Mouse (Mus musculus) ES-E14 (cell line): Measurements from ENCODE around the gene Polr1d. TPM values are rescaled to one million over a fixed set of nuclear protein-coding genes. Genes with fewer than 3 reads are reported as not detected.

Experiments used
- DNase-seq: peaks from one replicate; pipeline ENCODE4 v3.0.0-alpha.2; 2013; ENCODE audit warnings: low read depth, low spot score
- H3K27ac ChIP-seq: 2 replicates; pipeline ENCODE4 v1.5.1; 2012; ENCODE audit warnings: low read depth, mild to moderate bottlenecking, low read length, moderate library complexity, mixed read lengths; ENCODE audit not compliant: poor library complexity, insufficient read depth, severe bottlenecking
- H3K36me3 ChIP-seq: 2 replicates; pipeline ENCODE4 v1.6.1; 2012; ENCODE audit warnings: mild to moderate bottlenecking, low read length, moderate library complexity, mixed read lengths; ENCODE audit not compliant: control insufficient read depth, poor library complexity, insufficient read depth, severe bottlenecking
- H3K4me1 ChIP-seq, 2 experiments: fragments of 150-350 bp in 1 of 2; sonication (generic) in 1 of 2; 2 replicates each; pipeline ENCODE4 v1.6.1; 2012; ENCODE audit warnings: low read length in 2 of 2, mild to moderate bottlenecking in 1 of 2, mixed read lengths in 1 of 2; ENCODE audit not compliant: control insufficient read depth in 2 of 2, insufficient read depth in 2 of 2, poor library complexity in 1 of 2
- H3K4me3 ChIP-seq, 2 experiments: fragments of 150-350 bp in 1 of 2; sonication (generic) in 1 of 2; 2 replicates each; pipeline ENCODE4 v1.5.1; 2012; ENCODE audit warnings: low read length in 2 of 2, low read depth in 1 of 2, mild to moderate bottlenecking in 1 of 2, mixed read lengths in 1 of 2; ENCODE audit not compliant: insufficient read depth in 1 of 2, poor library complexity in 1 of 2, severe bottlenecking in 1 of 2
- H3K9ac ChIP-seq: 2 replicates; pipeline ENCODE4 v1.6.1; 2012; ENCODE audit warnings: low read depth, mild to moderate bottlenecking, low read length, mixed read lengths; ENCODE audit not compliant: poor library complexity, insufficient read depth, severe bottlenecking
- H3K9me3 ChIP-seq: fragments of 150-350 bp; sonication (generic); 2 replicates; pipeline ENCODE4 v1.6.1; 2012; ENCODE audit warnings: low read depth, mild to moderate bottlenecking, low read length; ENCODE audit not compliant: control insufficient read depth, insufficient read depth
- CHD2 ChIP-seq: IDR thresholded peaks from 2 replicates; pipeline ENCODE4 v1.6.1; 2014; ENCODE audit warnings: mild to moderate bottlenecking, low read depth, low read length, inconsistent platforms
- HCFC1 ChIP-seq: IDR thresholded peaks from 2 replicates; pipeline ENCODE4 v1.6.1; 2012; ENCODE audit warnings: low read length, inconsistent platforms, borderline replicate concordance; ENCODE audit not compliant: insufficient read depth
- MAFK ChIP-seq: IDR thresholded peaks from 2 replicates; pipeline ENCODE4 v1.6.1; 2014; ENCODE audit warnings: mild to moderate bottlenecking, low read depth, low read length, inconsistent platforms; ENCODE audit not compliant: insufficient read depth
- ZC3H11A ChIP-seq: IDR thresholded peaks from 2 replicates; pipeline ENCODE4 v1.6.1; 2012; ENCODE audit warnings: low read depth, mild to moderate bottlenecking, inconsistent platforms, low read length, borderline replicate concordance
- ZNF384 ChIP-seq: IDR thresholded peaks from 2 replicates; pipeline ENCODE4 v1.6.1; 2012; ENCODE audit warnings: low read depth, low read length, inconsistent platforms
- in situ Hi-C, 2 experiments: fragments of 600-800 bp; cut with MboI; formaldehyde crosslinking; loops; one replicate each; pipeline ENCODE4 v1.15.1; 2025; ENCODE audit warnings: low sequenced_read_pairs in 2 of 2, inconsistent platforms in 1 of 2; ENCODE audit not compliant: unreplicated experiment in 2 of 2
- total RNA-seq: library from RNA; depleted of rRNA; stranded (reverse); fragments of 300-350 nt; gene quantifications from 2 replicates; pipeline ENCODE4 v1.2.3, GENCODE M21; 2012

Gene Polr1d
- total RNA-seq, 1 experiment = 160 TPM

DNA sequence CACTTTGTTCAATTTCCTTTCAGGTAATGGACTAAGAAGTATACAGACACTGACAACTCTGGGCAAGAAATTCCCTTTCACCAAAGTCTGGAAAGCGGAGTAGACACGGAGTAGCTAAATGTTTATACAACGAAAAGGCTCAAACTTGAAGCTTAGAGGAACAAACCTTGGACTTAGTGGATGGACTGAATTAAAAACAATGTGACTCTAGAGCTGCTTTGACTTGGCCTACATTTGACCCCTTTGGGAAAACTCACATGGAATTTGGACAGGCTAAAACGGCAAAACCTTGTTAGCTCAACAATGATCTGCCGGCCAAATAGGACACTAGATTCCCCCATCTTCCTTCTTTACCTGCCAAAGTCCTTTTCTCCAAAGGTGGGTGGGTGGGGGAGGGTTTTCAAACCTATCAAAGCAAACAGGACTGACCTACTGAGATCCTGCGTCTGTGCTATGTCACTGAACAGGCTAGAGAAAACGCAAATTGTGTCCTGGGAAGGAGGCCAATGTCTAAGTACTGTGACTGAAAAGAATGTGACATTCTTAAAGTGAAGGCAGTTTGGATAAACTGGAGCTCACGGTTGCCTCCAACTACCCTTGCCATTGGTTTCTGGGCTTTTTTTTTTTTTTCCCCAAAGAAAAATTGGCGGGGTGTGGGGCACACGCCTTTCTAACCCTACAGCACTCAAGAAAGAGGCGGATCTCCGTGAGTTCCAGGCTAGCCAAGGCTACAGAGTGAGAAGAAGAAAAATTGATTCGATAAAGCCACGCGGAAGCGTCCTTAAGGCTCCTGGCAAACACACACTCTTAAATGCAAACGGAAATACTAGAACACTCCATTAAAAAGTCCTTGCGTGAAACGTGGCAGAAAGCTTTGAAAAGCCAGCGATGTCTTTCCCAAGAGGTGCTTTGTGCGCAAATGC, 1.5 kb upstream of the Polr1d start:
- peak overlapping the region; percentile 67; the same call in 1 of the 2 replicates for H3K27ac ChIP-seq
- no peak for DNase-seq
- no peak for TF ChIP-seq HCFC1
- TF ChIP-seq ZNF384 = no peak
- no peak for TF ChIP-seq CHD2
- TF ChIP-seq MAFK = no peak
- TF ChIP-seq ZC3H11A = no peak
- peak overlapping the region; percentile 89 for H3K9ac ChIP-seq
- H3K4me3 ChIP-seq = peak overlapping the region; percentile 88 to 92
- in situ Hi-C loops = no loop called here
- H3K36me3 ChIP-seq = peaks cover 3% of the 10 kb centered on the region
- H3K9me3 ChIP-seq = no peaks in the 10 kb centered on the region
- peaks cover 0 to 15% of the 10 kb centered on the region in 2 experiments; a peak in 3 of 4 replicates for H3K4me1 ChIP-seq

- peak; percentile 97 for DNase-seq
- Histone ChIP-seq H3K4me3 (peak within 1 kb of the TSS; percentile 88 to 92), H3K27ac (peak within 1 kb of the TSS; percentile 68), H3K9me3 (no peaks in the 10 kb centered on the region), H3K36me3 (peaks cover 3% of the 10 kb centered on the region), H3K4me1 (peaks cover 0 to 15% of the 10 kb centered on the region in 2 experiments; a peak in 3 of 4 replicates), H3K9ac (peak within 1 kb of the TSS; percentile 89)
- in situ Hi-C loops = no loop called here
- TF ChIP-seq ZNF384 = no peak
- TF ChIP-seq ZC3H11A = no peak
- no peak for TF ChIP-seq MAFK
- TF ChIP-seq HCFC1 = peak; percentile 60; the same call in 1 of the 2 replicates
- TF ChIP-seq CHD2 = peak; percentile 68
Measured at GRCm38 (mm10) chr5:147076026-147076798, 638 bp upstream of the Polr1d start, which contains the start of gene Lnx2. TSS of gene Lnx2 (minus strand) at chr5:147076586.

GRCm38 (mm10) chr5:147077305-147078034, 620 bp downstream of the Polr1d start:
- Histone ChIP-seq H3K4me1 (peaks cover 0 to 12% of the 10 kb centered on the region in 2 experiments; a peak in 3 of 4 replicates), H3K9me3 (no peaks in the 10 kb centered on the region), H3K4me3 (peak overlapping the region; percentile 83 to 92), H3K27ac (peak overlapping the region; percentile 52; the same call in 1 of the 2 replicates), H3K36me3 (peaks cover 3% of the 10 kb centered on the region), H3K9ac (peak overlapping the region; percentile 88)
- no peak for TF ChIP-seq MAFK
- no peak for TF ChIP-seq ZNF384
- TF ChIP-seq HCFC1 = no peak
- no peak for TF ChIP-seq CHD2
- TF ChIP-seq ZC3H11A = no peak
- in situ Hi-C loops = no loop called here
- DNase-seq = peak; percentile 72
